Mouse (Mus musculus) natural killer cell, adult 2 months (primary cell): Measurements from ENCODE around the gene Sh2b2.

Experiments used
- DNase-seq, 2 experiments: peaks; one replicate each; pipeline ENCODE4 v3.0.0; 2022; ENCODE audit warnings: low spot score in 2 of 2

The Sh2b2 gene

DNA sequence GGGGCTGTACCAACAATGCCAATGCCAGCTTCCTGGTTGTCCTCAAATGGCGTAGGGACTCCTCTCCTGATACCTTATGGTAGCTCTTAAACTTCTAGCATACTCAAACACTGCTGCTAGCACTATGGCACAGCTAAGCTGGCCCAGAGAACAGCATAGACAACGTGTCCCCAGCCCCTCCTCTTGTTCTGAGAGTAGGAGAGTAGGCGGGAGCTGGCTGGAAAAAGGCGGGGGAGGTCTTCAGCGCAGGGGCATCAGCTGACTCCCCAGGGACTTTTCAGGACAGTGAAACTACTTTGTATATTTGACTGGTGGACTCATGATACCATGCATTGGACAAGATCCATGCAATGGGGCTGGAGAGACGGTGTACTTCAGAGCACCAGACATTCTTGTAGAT is 64.3 kb downstream of the Sh2b2 start:
- DNase-seq: no peak

DNA sequence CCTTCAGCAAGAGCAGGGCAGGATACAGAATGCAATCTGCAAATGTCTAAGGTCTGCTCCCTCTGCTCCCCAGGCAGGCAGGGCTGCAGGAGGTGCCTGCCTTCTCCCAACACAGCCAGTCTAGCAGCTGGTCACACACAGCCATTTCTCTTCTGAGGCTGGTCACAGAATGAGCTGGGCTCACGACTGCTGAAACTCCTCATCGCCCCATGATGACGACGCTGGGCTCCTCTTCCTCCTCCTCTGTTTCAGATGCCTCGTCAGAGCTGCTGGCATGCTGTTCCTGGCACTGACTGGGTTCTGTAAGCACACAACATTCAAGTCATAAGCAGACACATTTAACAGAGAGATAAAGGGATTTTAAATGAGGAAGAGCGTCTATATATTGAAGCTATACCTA is 65.2 kb downstream of the Sh2b2 start:
- no peak for DNase-seq

DNA sequence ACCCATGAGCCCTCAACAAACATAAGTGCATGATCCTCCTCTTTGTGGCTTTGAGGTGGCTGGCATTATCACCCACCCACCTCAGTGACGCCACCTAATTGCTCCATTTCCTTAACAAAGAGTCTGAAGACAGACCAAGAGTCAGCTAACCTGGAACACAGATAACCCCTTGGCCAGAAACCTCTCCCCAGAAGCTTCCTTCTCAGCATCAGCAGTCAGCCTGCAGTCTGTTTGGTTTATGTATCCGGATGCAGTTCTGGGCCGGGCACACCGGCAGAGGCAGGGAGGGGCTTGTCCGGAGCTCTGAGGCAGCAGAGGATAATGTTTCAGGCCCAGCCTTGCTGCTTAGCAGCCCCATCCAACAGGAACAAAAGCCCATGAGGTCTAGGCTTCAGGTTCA is 66.8 kb downstream of the Sh2b2 start:
- peak; percentile 23 to 49 for DNase-seq

DNA sequence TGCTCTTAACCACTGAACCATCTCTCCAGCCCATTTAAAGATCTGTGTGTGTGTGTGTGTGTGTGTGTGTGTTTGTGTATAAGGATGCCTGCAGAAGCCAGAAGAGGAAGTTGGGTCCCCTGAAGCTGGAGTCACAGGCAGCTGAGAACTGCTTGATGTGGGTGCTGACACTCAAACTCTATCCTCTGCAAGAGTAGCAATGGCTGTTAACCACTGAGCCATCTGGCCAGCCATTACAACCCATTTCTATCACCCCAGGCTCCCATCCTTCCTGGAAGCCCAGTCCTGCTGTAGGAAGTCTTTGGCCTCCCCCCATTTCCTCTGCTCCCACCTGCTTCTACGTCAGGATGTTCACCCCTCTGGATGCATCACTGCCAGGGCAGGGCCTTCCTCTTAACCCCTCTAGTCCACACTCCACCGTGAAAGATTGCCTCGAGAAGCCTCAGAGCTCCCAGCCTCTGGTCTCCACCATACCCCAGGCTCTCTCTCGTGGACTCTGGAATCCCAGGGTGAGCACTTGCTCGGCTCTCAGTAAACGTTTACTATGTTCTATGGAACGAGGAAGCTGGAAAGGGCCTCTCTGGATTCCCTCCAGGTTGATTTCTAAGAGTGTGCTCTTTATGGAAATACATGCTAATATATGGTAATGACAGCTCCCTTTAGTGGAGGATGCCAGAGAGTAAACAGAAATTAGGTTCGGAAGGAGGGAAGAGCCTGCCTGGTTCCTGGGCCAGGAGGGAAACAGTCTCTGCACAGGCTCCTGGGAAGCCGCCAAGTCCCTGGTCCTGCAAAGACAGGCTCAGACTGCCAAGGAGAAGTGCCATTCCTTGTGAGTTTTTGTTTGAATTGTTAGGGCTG is 72.5 kb downstream of the Sh2b2 start:
- peak in 1 of 2 experiments; percentile 22 for DNase-seq

DNA sequence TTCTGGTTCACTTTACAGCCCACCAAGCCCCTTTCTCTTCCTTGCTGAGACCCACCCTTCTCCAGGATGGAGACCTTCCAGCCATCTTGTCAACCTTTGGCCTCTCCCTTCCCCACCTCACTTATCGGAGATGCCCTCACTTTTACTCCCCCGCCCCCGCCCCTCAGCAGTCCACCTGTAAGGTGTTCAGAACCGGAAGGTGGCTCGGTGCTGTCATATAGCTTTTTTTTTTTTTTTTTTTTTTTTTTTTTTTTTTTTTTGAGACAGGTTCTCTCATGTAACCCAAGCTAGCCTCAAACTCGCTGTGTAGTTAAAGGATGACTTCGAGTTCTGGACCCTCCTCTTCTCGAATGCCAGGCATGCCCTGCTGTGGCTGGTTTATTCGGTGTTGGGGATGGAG is 73.4 kb downstream of the Sh2b2 start:
- DNase-seq: no peak

DNA sequence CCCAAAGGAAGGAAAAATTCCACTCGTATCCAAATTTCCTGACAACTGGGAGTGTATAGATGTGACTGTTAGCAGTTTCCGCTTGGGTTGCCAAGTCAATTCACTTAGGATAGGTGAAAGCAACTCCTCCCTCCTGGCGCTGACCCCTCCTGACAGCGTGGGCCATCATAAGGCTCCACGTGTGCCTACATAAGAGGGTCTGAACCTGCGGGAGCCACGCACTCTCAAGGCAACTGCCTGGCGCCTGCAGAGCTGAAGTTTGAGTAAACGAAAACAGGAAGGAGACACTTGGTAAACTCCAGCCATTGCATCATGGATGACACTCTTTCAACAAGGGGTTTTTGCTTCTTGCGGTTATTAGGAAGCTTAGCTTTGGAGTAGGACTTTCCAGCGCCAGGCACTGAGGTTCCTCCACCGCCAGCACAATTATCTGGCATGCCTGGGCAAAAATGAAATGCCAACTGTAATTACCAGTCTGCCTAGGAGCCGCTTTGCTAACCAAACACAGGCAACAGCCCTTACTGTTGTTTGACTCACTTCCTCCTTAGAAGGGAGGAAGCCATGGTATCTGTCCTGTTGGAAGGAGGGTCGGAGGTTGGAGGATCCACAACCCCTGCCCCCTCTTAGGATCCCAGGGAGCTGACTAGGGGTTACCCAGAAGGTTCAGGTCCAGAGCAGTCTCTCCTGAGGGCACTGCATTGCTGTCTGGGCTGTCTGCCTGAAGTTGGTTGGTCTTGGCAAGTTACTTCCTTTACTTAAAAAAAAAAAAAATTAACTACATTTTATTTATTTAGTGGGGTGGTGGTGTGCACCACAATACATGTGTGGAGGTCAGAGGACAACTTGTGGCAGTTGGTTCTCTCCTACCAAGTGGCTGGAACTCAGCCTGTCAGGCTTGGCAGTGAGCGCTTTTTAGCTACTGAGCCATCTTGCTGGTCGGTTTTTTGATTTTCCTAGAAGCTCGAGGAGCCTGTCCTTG is 74.7 kb downstream of the Sh2b2 start:
- DNase-seq: peak; percentile 41 to 52

DNA sequence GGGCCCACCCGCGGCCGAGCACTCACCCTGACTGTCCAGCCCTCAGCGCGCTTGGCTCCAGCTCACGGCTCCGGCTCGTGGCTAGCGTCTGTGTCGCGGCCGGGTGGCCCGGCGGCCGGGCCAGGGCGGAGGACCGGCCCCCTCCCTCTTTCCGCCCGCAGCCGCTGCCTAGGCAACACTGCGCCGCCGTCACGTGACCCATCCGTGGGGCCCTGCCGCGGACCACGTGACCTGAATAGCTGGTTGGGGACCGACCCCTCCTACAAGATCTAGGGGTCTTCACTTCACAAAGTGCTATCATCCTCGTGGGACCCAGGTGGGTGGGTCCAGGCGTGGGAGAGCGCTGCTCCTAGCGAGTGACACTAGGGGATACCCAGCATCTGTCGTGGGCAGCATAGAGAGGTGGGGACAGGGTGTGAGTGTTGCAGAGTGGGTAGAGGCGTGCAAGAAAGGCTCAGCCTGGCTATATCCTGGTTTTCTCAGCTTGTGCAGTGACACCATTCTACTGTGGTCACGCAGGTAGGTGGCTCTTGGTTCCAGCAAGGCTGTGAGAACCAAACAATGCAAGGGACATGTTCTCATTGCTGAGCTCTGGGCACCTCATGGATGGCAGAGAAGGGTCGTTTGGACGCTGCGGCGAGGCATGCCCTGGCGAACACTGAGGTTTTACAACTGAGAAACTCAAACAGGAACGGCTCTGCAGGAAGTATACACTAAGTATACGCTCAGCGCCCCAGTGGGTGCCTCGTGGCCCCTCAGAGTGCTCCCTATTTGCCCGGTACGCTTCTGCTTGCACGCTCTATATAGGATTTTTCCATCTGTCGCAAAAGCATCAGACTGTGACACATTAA is 75.6 kb downstream of the Sh2b2 start, which contains the start of gene Orai2:
Gene Orai2, minus strand, starts transcription at position 202 of the 851 bp plus-strand sequence.
- DNase-seq: peak; percentile 86 to 87

DNA sequence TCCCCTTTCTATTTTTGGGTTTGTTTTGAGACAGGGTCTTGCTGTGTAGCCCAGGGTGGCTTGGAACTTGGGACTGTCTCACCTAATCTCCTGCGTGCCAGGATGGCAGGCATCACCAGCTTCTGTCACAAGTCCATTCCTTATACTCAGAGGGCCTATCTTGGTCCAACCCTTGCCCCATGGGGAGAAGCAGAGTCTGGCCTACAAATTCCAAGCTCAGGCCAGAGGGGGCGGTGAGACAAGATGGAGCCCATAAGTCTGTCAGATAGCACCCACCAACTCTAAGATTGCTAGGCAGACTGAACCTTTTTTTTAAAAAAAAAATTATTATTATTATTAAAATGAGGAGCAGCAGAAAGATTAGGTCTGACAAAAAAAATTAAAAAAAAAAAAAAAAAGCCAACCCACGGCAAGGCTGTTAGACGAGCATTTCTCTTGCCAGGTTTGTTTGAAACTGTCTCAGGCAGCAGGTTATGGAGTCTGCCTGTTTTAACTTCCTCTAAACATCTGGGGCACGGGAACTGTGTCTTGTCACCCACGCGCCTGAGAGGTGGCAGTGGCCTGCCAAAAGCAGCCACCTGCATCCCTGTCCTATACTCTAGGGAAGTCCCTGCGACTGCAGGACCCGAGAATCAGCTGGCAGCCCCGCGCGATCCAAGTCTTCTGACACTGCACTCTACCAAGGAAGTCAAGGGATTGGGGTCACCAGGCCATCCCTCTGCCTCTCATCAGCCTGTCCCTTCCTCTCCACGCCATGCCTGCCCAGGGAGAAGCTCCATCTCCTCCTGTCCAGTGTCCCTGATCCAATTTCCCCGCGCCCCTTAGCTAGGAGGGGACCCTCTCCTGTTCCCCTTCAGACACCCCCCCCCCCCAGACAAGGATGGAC is 76.5 kb downstream of the Sh2b2 start:
- DNase-seq: peak; percentile 40 to 66
